Mouse (Mus musculus) myocyte (in vitro differentiated cells): ENCODE measurements around the gene Filip1. TPM values are rescaled to one million over a fixed set of nuclear protein-coding genes. Genes with fewer than 3 reads are reported as not detected.

ENCODE experiments used
- H3K27me3 ChIP-seq: one replicate; pipeline ENCODE4 v1.6.1; 2011; ENCODE audit not compliant: control insufficient read depth, insufficient read depth, insufficient read length
- H3K36me3 ChIP-seq: one replicate; pipeline ENCODE4 v1.6.1; 2011; ENCODE audit not compliant: control insufficient read depth, insufficient read depth
- H3K4me2 ChIP-seq: one replicate; pipeline ENCODE4 v1.6.1; 2011; ENCODE audit warnings: low read depth, control low read depth
- H3K4me3 ChIP-seq: one replicate; pipeline ENCODE4 v1.5.1; 2011; ENCODE audit warnings: mild to moderate bottlenecking, control low read depth, moderate library complexity
- H3K79me2 ChIP-seq: one replicate; pipeline ENCODE4 v1.6.1; 2011; ENCODE audit not compliant: control insufficient read depth, insufficient read depth
- H3ac ChIP-seq: one replicate; pipeline ENCODE4 v1.6.1; 2011; ENCODE audit not compliant: control insufficient read depth, insufficient read length
- CEBPB ChIP-seq: IDR thresholded peaks from 2 replicates; pipeline ENCODE4 v1.6.1; 2011; ENCODE audit warnings: mild to moderate bottlenecking, moderate library complexity; ENCODE audit not compliant: poor library complexity, insufficient read depth, severe bottlenecking
- E2F4 ChIP-seq: IDR thresholded peaks from one replicate; pipeline ENCODE4 v1.6.1; 2011; ENCODE audit warnings: mild to moderate bottlenecking, control low read depth, moderate library complexity; ENCODE audit not compliant: insufficient read depth
- MAX ChIP-seq: IDR thresholded peaks from one replicate; pipeline ENCODE4 v1.6.1; 2011; ENCODE audit warnings: low read depth, mild to moderate bottlenecking, control low read depth
- MYOD1 ChIP-seq, 3 experiments: IDR thresholded peaks; one replicate each; pipeline ENCODE4 v1.6.1; 2011; ENCODE audit warnings: control low read depth in 2 of 3, low read depth in 2 of 3, mild to moderate bottlenecking in 2 of 3, moderate library complexity in 1 of 3; ENCODE audit not compliant: insufficient read length in 2 of 3, control insufficient read depth in 1 of 3
- MYOG ChIP-seq, 3 experiments: IDR thresholded peaks; one replicate each; pipeline ENCODE4 v1.6.1; 2011; ENCODE audit warnings: control low read depth in 2 of 3, low read depth in 2 of 3, mild to moderate bottlenecking in 2 of 3; ENCODE audit not compliant: insufficient read length in 2 of 3, control insufficient read depth in 1 of 3, insufficient read depth in 1 of 3
- POLR2A ChIP-seq: IDR thresholded peaks from one replicate; pipeline ENCODE4 v1.6.1; 2011; ENCODE audit warnings: low read depth, mild to moderate bottlenecking, control low read depth, moderate library complexity; ENCODE audit not compliant: insufficient read length
- POLR2AphosphoS2 ChIP-seq: IDR thresholded peaks from one replicate; pipeline ENCODE4 v1.6.1; 2011; ENCODE audit warnings: low read depth, control low read depth; ENCODE audit not compliant: insufficient read length
- REST ChIP-seq: IDR thresholded peaks from one replicate; pipeline ENCODE4 v1.6.1; 2011; ENCODE audit warnings: mild to moderate bottlenecking, control low read depth, moderate library complexity; ENCODE audit not compliant: insufficient read depth, insufficient read length
- SRF ChIP-seq: IDR thresholded peaks from one replicate; pipeline ENCODE4 v1.6.1; 2011; ENCODE audit warnings: low read depth; ENCODE audit not compliant: control insufficient read depth, insufficient read length
- TCF12 ChIP-seq: IDR thresholded peaks from one replicate; pipeline ENCODE4 v1.6.1; 2011; ENCODE audit warnings: mild to moderate bottlenecking, control low read depth; ENCODE audit not compliant: poor library complexity, insufficient read depth, severe bottlenecking
- TCF3 ChIP-seq: IDR thresholded peaks from one replicate; pipeline ENCODE4 v1.6.1; 2011; ENCODE audit warnings: low read depth, control low read depth; ENCODE audit not compliant: insufficient read length
- USF1 ChIP-seq: IDR thresholded peaks from one replicate; pipeline ENCODE4 v1.6.1; 2011; ENCODE audit warnings: low read depth, mild to moderate bottlenecking, control low read depth, moderate library complexity
- polyA plus RNA-seq: library from polyadenylated mRNA; unstranded; fragments of >200 nt; fragmentation: generic; extraction: Trizol; gene quantifications from one replicate; pipeline ENCODE4 v1.2.1, GENCODE M21; 2012; ENCODE audit warnings: missing spikeins

Filip1 gene
- polyA plus RNA-seq, 1 experiment: 7.0 TPM

- Histone ChIP-seq H3K4me2 (no peak overlapping the region), H3K4me3 (no peak overlapping the region)
- TF ChIP-seq POLR2A (no peak), USF1 (no peak), SRF (no peak), E2F4 (no peak), POLR2AphosphoS2 (no peak), CEBPB (no peak), MYOD1 (IDR thresholded peaks at IDR 0.05; ENCODE audit: control insufficient read depth in 1 of 3, insufficient read length in 2 of 3, low read depth in 2 of 3) (no peak), TCF12 (no peak), MAX (no peak), REST (no peak), MYOG (IDR thresholded peaks at IDR 0.05; ENCODE audit: control insufficient read depth in 1 of 3, insufficient read depth in 1 of 3, insufficient read length in 2 of 3, low read depth in 2 of 3) (no peak), TCF3 (no peak)
These were observed 61.3 kb downstream of the Filip1 start for GRCm38 (mm10) chr9:79951339-79951738.

DNA sequence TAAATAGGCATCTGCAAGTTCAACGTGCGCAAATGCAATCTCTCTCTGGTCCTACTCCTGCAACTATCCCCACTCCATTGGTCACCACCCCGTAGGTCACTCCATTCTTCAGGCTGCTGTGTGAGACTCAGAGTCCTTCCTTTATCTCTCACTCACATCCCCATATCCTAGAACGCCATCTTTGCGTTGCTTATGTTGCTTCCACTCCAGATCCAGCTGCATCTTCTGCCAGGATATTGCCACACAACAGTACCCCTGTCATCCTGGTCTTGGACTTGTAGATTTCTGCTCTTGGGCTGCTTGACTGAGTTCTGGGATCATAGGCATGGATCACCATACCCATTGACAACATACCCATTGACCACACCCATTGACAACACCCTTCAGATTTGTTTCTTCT is 62.0 kb downstream of the Filip1 start:
- no peaks in the 10 kb centered on the region for H3K36me3 ChIP-seq
- H3K27me3 ChIP-seq: no peaks in the 10 kb centered on the region
- no peaks in the 10 kb centered on the region for H3K79me2 ChIP-seq
- no peak overlapping the region for H3K4me3 ChIP-seq
- no peak overlapping the region for H3ac ChIP-seq
- H3K4me2 ChIP-seq: no peak overlapping the region
- TF ChIP-seq MYOD1 (IDR thresholded peaks at IDR 0.05; ENCODE audit: control insufficient read depth in 1 of 3, insufficient read length in 2 of 3, low read depth in 2 of 3) (no peak), TCF12 (no peak), REST (no peak), POLR2AphosphoS2 (no peak), POLR2A (no peak), MAX (no peak), E2F4 (no peak), TCF3 (no peak), USF1 (no peak), MYOG (IDR thresholded peaks at IDR 0.05; ENCODE audit: control insufficient read depth in 1 of 3, insufficient read depth in 1 of 3, insufficient read length in 2 of 3, low read depth in 2 of 3) (no peak), SRF (no peak), CEBPB (no peak)

More at GRCm38 (mm10) chr9:79951339-79951738, 61.3 kb downstream of the Filip1 start:
- H3ac ChIP-seq: no peak overlapping the region
- no peaks in the 10 kb centered on the region for H3K79me2 ChIP-seq
- H3K36me3 ChIP-seq: no peaks in the 10 kb centered on the region
- H3K27me3 ChIP-seq: no peaks in the 10 kb centered on the region

- Histone ChIP-seq H3ac (no peak overlapping the region), H3K79me2 (no peaks in the 10 kb centered on the region), H3K4me2 (no peak overlapping the region), H3K4me3 (no peak overlapping the region), H3K36me3 (no peaks in the 10 kb centered on the region), H3K27me3 (no peaks in the 10 kb centered on the region)
- TF ChIP-seq MYOG (IDR thresholded peaks at IDR 0.05; ENCODE audit: control insufficient read depth in 1 of 3, insufficient read depth in 1 of 3, insufficient read length in 2 of 3, low read depth in 2 of 3) (no peak), TCF12 (no peak), POLR2A (no peak), POLR2AphosphoS2 (no peak), USF1 (no peak), SRF (no peak), CEBPB (no peak), REST (no peak)
These were observed 62.6 kb downstream of the Filip1 start for GRCm38 (mm10) chr9:79950038-79950437.

- no peaks in the 10 kb centered on the region for H3K36me3 ChIP-seq
- H3K27me3 ChIP-seq: no peaks in the 10 kb centered on the region
- H3ac ChIP-seq: no peak overlapping the region
- H3K79me2 ChIP-seq: no peaks in the 10 kb centered on the region
- no peak overlapping the region for H3K4me2 ChIP-seq
- H3K4me3 ChIP-seq: no peak overlapping the region
- TF ChIP-seq TCF3: no peak
- TF ChIP-seq SRF: no peak
- TF ChIP-seq TCF12: no peak
These were observed 64.3 kb downstream of the Filip1 start for GRCm38 (mm10) chr9:79948376-79948775.

DNA sequence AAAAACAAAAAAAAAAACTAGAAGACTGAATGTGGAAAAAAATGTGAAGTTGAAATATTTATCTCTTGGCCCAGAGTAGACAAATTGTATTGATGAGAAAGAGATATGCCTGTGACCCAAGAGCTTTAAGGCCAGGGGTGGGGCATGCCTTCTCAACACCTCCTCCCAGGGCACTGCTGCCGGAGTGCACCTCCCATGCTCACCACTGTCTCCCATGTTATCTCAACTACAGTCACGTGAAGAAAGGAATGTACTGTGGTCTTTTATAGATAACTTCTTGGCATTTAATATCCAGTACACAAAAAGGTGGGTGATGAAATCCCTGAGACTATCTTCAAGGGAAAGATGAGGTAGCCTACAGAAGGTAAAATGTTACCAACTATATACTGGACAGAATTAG is 64.7 kb downstream of the Filip1 start:
- TF ChIP-seq USF1: peak; percentile 17
- TF ChIP-seq REST: no peak
- no peak for TF ChIP-seq CEBPB
- TF ChIP-seq MYOD1 (IDR thresholded peaks at IDR 0.05; ENCODE audit: control insufficient read depth in 1 of 3, insufficient read length in 2 of 3, low read depth in 2 of 3): no peak
- Histone ChIP-seq H3K36me3 (no peaks in the 10 kb centered on the region), H3K27me3 (no peaks in the 10 kb centered on the region), H3K4me3 (no peak overlapping the region), H3K4me2 (no peak overlapping the region), H3ac (no peak overlapping the region), H3K79me2 (no peaks in the 10 kb centered on the region)
